Mouse (Mus musculus): ENCODE results near the gene Fabp1. TPM values are rescaled to one million over a fixed set of nuclear protein-coding genes. Genes with fewer than 3 reads are reported as not detected.

Gene Fabp1
- total and polyA plus RNA-seq, 3 experiments = not detected

GRCm38 (mm10) chr6:71201925-71202324 is 2.3 kb downstream of the Fabp1 start:
- H3K79me2 ChIP-seq (ENCODE audit: control insufficient read depth, insufficient read depth, low read length, poor library complexity) = no peaks in the 10 kb centered on the region

GRCm38 (mm10) chr6:71203674-71204073 is 4.0 kb downstream of the Fabp1 start:
- H3K79me2 ChIP-seq (ENCODE audit: control insufficient read depth, insufficient read depth, low read length, poor library complexity) = no peaks in the 10 kb centered on the region
- H3K9ac ChIP-seq (ENCODE audit: control insufficient read depth, low read depth, low read length, poor library complexity, severe bottlenecking) = no peak overlapping the region
- H3K9me3 ChIP-seq (replicated peaks; ENCODE audit: insufficient read depth, low read length) = no peaks in the 10 kb centered on the region
- DNase-seq (ENCODE audit: low read depth, low spot score) = no peak
- no peaks in the 10 kb centered on the region for H3K36me3 ChIP-seq (ENCODE audit: control insufficient read depth in 1 of 2, insufficient read depth in 2 of 2, low read length in 2 of 2)
- no peak for TF ChIP-seq USF2 (IDR thresholded peaks at IDR 0.05; ENCODE audit: borderline replicate concordance in 1 of 2, insufficient read depth in 1 of 2, low read depth in 1 of 2, low read length in 2 of 2)
- no peak for TF ChIP-seq MYC (IDR thresholded peaks at IDR 0.05; ENCODE audit: low read depth, low read length)
- TF ChIP-seq RAD21 (IDR thresholded peaks at IDR 0.05; ENCODE audit: low read depth, low read length) = no peak
- no peak for TF ChIP-seq TCF12 (IDR thresholded peaks at IDR 0.05; ENCODE audit: low read depth, low read length)
- no peak for TF ChIP-seq USF1 (IDR thresholded peaks at IDR 0.05; ENCODE audit: low read depth, low read length)
- no peak for TF ChIP-seq CTCF (IDR thresholded peaks at IDR 0.05 in 2 of 3, conservative IDR thresholded peaks at IDR 0.05 in 1 of 3; ENCODE audit: control insufficient read depth in 1 of 3, insufficient read depth in 1 of 3, low read depth in 2 of 3, low read length in 3 of 3, poor library complexity in 1 of 3, severe bottlenecking in 1 of 3)
- TF ChIP-seq TBP (IDR thresholded peaks at IDR 0.05; ENCODE audit: low read depth, low read length) = no peak
- TF ChIP-seq UBTF (IDR thresholded peaks at IDR 0.05; ENCODE audit: borderline replicate concordance, insufficient read depth, low read depth, low read length) = no peak
- TF ChIP-seq MAZ (IDR thresholded peaks at IDR 0.05; ENCODE audit: low read depth, low read length) = no peak
- TF ChIP-seq POLR2A (IDR thresholded peaks at IDR 0.05; ENCODE audit: control insufficient read depth in 1 of 2, insufficient read depth in 1 of 2, low read depth in 1 of 2, low read length in 2 of 2, poor library complexity in 1 of 2) = no peak
- TF ChIP-seq MAX (IDR thresholded peaks at IDR 0.05; ENCODE audit: low read length) = no peak
- no peak for TF ChIP-seq ETS1 (IDR thresholded peaks at IDR 0.05; ENCODE audit: low read depth, low read length)
- TF ChIP-seq SIN3A (IDR thresholded peaks at IDR 0.05; ENCODE audit: low read length) = no peak
- TF ChIP-seq ZNF384 (IDR thresholded peaks at IDR 0.05; ENCODE audit: low read depth, low read length) = no peak
- TF ChIP-seq POLR2AphosphoS5 (IDR thresholded peaks at IDR 0.05; ENCODE audit: borderline replicate concordance, low read depth, low read length) = no peak
- no peak for TF ChIP-seq E2F4 (IDR thresholded peaks at IDR 0.05; ENCODE audit: borderline replicate concordance, low read depth, low read length)
- TF ChIP-seq POLR2AphosphoS2 (IDR thresholded peaks at IDR 0.05; ENCODE audit: low read length) = no peak
- TF ChIP-seq TAL1 (IDR thresholded peaks at IDR 0.05; ENCODE audit: low read length) = no peak
- H3K27ac ChIP-seq (ENCODE audit: control insufficient read depth, low read depth, low read length) = no peak overlapping the region
- H3K4me3 ChIP-seq (ENCODE audit: control insufficient read depth in 1 of 2, insufficient read depth in 1 of 2, low read depth in 2 of 2, low read length in 2 of 2) = no peak overlapping the region
- H3K27me3 ChIP-seq (ENCODE audit: control insufficient read depth in 1 of 2, insufficient read depth in 2 of 2, low read length in 2 of 2) = peaks cover 0 to 9% of the 10 kb centered on the region in 2 experiments; a peak in 2 of 4 replicates
- no peaks in the 10 kb centered on the region for H3K4me1 ChIP-seq (ENCODE audit: control insufficient read depth in 1 of 2, insufficient read depth in 2 of 2, low read length in 2 of 2)

More at GRCm38 (mm10) chr6:71201925-71202324, 2.3 kb downstream of the Fabp1 start:
- no peak overlapping the region for H3K27ac ChIP-seq (ENCODE audit: control insufficient read depth, low read depth, low read length)
- TF ChIP-seq SMC3 (IDR thresholded peaks at IDR 0.05; ENCODE audit: low read depth, low read length) = no peak
- TF ChIP-seq MAFK (IDR thresholded peaks at IDR 0.05; ENCODE audit: borderline replicate concordance, low read depth, low read length) = no peak
- TF ChIP-seq CHD1 (IDR thresholded peaks at IDR 0.05; ENCODE audit: low read depth, low read length) = no peak
- TF ChIP-seq MXI1 (IDR thresholded peaks at IDR 0.05; ENCODE audit: low read depth, low read length) = no peak
- no peak for TF ChIP-seq UBTF (IDR thresholded peaks at IDR 0.05; ENCODE audit: borderline replicate concordance, insufficient read depth, low read depth, low read length)
- no peak for TF ChIP-seq TCF12 (IDR thresholded peaks at IDR 0.05; ENCODE audit: low read depth, low read length)
- peaks cover 0 to 4% of the 10 kb centered on the region in 2 experiments; a peak in 1 of 4 replicates for H3K4me1 ChIP-seq (ENCODE audit: control insufficient read depth in 1 of 2, insufficient read depth in 2 of 2, low read length in 2 of 2)
- no peaks in the 10 kb centered on the region for H3K36me3 ChIP-seq (ENCODE audit: control insufficient read depth in 1 of 2, insufficient read depth in 2 of 2, low read length in 2 of 2)
- no peaks in the 10 kb centered on the region for H3K9me3 ChIP-seq (replicated peaks; ENCODE audit: insufficient read depth, low read length)
- no peak overlapping the region for H3K4me3 ChIP-seq (ENCODE audit: control insufficient read depth in 1 of 2, insufficient read depth in 1 of 2, low read depth in 2 of 2, low read length in 2 of 2)
- H3K9ac ChIP-seq (ENCODE audit: control insufficient read depth, low read depth, low read length, poor library complexity, severe bottlenecking) = no peak overlapping the region
- peak; percentile 3 for DNase-seq (ENCODE audit: low read depth, low spot score)
- H3K27me3 ChIP-seq (ENCODE audit: control insufficient read depth in 1 of 2, insufficient read depth in 2 of 2, low read length in 2 of 2) = peaks cover 0 to 8% of the 10 kb centered on the region in 2 experiments; a peak in 2 of 4 replicates

Data from MEL (cell line).